Mouse (Mus musculus): ENCODE results near the gene Siva1.

The Siva1 gene

DNA sequence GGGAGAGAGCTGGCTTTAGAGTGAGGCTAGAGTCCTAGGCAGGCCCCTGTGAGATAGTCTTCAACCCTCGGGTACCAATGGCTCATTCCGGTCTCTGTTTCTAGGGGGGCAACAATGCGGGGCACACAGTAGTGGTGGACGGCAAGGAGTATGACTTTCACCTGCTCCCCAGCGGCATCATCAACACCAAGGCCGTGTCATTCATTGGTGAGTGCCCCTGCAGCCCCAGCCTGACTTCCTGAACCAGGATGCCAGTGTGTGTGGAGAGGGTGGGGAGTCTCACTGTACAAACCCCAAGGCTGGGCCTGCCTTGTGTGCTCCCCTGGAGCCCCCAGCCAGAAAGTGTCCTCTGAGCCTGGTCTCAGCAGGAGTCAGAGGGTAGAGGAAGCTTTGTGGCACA lies 16.3 kb upstream of the Siva1 start:
- peaks cover 38% of the 10 kb centered on the region for H3K27me3 ChIP-seq (ENCODE audit: insufficient read depth, low read length)
- TF ChIP-seq NANOG (IDR thresholded peaks at IDR 0.05; ENCODE audit: borderline replicate concordance, low read length): no peak
- no peak for TF ChIP-seq CTCF (conservative IDR thresholded peaks at IDR 0.05; ENCODE audit: low read length)
- TF ChIP-seq POU5F1 (IDR thresholded peaks at IDR 0.05; ENCODE audit: borderline replicate concordance, low read length): no peak
- no peaks in the 10 kb centered on the region for H3K36me3 ChIP-seq (ENCODE audit: insufficient read depth, low read length)
- H3K9me3 ChIP-seq (ENCODE audit: low read length): no peaks in the 10 kb centered on the region
- no peak overlapping the region for H3K4me3 ChIP-seq (replicated peaks; ENCODE audit: low read length)
- H3K4me1 ChIP-seq (replicated peaks; ENCODE audit: low read depth, low read length): peaks cover 37% of the 10 kb centered on the region

DNA sequence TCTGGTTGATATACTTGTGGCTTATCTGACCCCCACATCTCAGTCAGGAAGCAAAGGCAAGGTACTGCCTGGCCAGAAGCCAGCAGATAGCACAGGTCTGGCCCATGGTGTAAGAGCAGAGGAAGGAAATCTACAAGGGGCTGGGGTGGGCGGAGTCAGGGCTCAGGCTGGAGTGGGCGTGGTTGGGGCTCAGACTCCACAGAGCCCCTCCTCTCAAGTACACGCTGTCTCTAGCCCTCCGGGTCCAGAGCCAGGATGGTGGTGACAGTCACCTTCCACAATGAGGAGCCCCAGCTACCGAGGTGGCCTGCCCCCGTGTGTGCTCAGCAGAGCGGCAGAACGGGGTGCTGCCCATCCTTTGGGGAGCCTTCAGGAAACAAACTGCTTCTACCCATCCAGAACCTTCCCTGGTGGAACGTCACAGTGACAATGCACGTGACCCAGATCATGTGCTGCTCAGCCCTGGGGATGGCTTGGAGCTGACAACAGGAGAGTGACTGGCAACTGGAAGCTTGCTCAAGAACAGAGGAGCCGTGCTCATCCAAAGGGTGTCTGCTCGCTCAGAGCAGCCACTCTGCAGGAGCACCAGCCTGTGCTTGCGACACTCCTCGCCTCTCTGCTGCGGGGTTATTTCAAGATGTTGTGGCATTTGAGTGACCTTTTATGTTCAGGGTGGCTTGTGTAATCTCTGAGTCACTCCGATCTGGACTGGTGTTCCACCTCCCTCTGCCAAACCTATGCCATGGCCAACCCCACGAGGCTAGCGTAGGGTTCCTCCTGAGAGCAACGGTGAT lies 15.4 kb upstream of the Siva1 start:
- Histone ChIP-seq H3K9me3 (ENCODE audit: low read length) (no peaks in the 10 kb centered on the region), H3K4me1 (replicated peaks; ENCODE audit: low read depth, low read length) (peaks cover 39% of the 10 kb centered on the region), H3K27me3 (ENCODE audit: insufficient read depth, low read length) (peaks cover 34% of the 10 kb centered on the region), H3K4me3 (replicated peaks; ENCODE audit: low read length) (peak overlapping the region; percentile 51), H3K36me3 (ENCODE audit: insufficient read depth, low read length) (no peaks in the 10 kb centered on the region)
- TF ChIP-seq CTCF (conservative IDR thresholded peaks at IDR 0.05; ENCODE audit: low read length) (no peak), POU5F1 (IDR thresholded peaks at IDR 0.05; ENCODE audit: borderline replicate concordance, low read length) (no peak), NANOG (IDR thresholded peaks at IDR 0.05; ENCODE audit: borderline replicate concordance, low read length) (no peak)

DNA sequence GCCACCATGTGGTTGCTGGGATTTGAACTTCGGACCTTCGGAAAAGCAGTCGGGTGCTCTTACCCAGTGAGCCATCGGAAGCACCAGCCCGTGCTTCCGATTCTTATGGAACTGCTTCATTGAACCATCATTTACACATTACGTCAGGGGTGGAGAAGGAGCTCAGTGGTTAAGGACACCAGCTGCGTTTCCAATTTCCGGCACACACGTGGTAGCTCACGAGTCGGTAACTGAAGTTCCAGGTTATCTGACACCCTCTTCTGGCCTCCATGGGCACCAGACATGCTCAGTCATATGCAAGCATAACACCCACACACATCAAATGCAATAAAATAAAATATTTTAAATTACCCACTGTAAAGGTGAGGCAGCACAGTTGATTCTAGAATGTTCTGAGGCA lies 14.4 kb upstream of the Siva1 start:
- TF ChIP-seq NANOG (IDR thresholded peaks at IDR 0.05; ENCODE audit: borderline replicate concordance, low read length) (no peak), POU5F1 (IDR thresholded peaks at IDR 0.05; ENCODE audit: borderline replicate concordance, low read length) (no peak), CTCF (conservative IDR thresholded peaks at IDR 0.05; ENCODE audit: low read length) (no peak)
- no peaks in the 10 kb centered on the region for H3K36me3 ChIP-seq (ENCODE audit: insufficient read depth, low read length)
- peaks cover 34% of the 10 kb centered on the region for H3K27me3 ChIP-seq (ENCODE audit: insufficient read depth, low read length)
- no peak overlapping the region for H3K4me3 ChIP-seq (replicated peaks; ENCODE audit: low read length)
- peaks cover 46% of the 10 kb centered on the region for H3K4me1 ChIP-seq (replicated peaks; ENCODE audit: low read depth, low read length)
- H3K9me3 ChIP-seq (ENCODE audit: low read length): no peaks in the 10 kb centered on the region

DNA sequence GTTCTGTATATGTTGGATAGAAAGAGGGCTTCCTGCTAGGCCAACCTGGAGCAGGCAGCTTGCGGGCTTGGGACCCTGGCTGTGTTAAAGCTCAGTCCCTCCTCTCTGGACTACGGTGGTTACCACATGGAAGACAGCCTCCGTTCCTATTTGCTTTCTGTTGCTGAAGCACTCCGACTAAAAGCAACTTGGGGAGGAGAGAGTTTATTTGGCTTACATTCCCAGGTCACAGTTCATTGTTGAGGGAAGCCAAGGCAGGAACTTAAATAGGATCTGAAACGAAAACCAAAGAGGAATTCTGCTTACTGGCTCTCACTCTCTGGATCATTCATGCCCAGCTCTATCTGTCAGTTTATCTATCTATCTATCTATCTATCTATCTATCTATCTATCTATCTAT lies 13.7 kb upstream of the Siva1 start:
- peaks cover 37% of the 10 kb centered on the region for H3K27me3 ChIP-seq (ENCODE audit: insufficient read depth, low read length)
- TF ChIP-seq POU5F1 (IDR thresholded peaks at IDR 0.05; ENCODE audit: borderline replicate concordance, low read length) (no peak), NANOG (IDR thresholded peaks at IDR 0.05; ENCODE audit: borderline replicate concordance, low read length) (no peak), CTCF (conservative IDR thresholded peaks at IDR 0.05; ENCODE audit: low read length) (no peak)
- no peaks in the 10 kb centered on the region for H3K36me3 ChIP-seq (ENCODE audit: insufficient read depth, low read length)
- no peak overlapping the region for H3K4me3 ChIP-seq (replicated peaks; ENCODE audit: low read length)
- H3K4me1 ChIP-seq (replicated peaks; ENCODE audit: low read depth, low read length): peaks cover 46% of the 10 kb centered on the region
- no peaks in the 10 kb centered on the region for H3K9me3 ChIP-seq (ENCODE audit: low read length)

DNA sequence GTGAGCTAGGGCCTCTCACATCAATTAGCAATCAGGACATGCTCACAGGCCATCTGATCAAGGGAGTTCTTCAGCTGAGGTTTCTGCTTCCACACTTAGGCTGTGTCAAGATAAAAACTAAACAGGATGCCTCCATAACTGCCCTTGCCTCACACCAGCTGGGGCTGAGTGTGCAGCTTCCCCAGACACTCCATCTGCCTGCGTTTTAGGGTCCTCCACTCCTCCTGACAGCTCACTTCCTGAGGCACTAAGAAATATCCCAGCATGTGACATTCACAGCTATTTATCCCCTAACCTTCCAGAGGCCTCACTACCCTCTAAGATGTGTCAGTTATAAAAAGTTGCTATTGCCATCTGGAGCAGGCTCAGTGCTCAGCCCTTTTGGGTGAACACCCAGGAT lies 13.0 kb upstream of the Siva1 start:
- TF ChIP-seq CTCF (conservative IDR thresholded peaks at IDR 0.05; ENCODE audit: low read length) (no peak), POU5F1 (IDR thresholded peaks at IDR 0.05; ENCODE audit: borderline replicate concordance, low read length) (no peak), NANOG (IDR thresholded peaks at IDR 0.05; ENCODE audit: borderline replicate concordance, low read length) (no peak)
- no peak overlapping the region for H3K4me3 ChIP-seq (replicated peaks; ENCODE audit: low read length)
- H3K27me3 ChIP-seq (ENCODE audit: insufficient read depth, low read length): peaks cover 38% of the 10 kb centered on the region

DNA sequence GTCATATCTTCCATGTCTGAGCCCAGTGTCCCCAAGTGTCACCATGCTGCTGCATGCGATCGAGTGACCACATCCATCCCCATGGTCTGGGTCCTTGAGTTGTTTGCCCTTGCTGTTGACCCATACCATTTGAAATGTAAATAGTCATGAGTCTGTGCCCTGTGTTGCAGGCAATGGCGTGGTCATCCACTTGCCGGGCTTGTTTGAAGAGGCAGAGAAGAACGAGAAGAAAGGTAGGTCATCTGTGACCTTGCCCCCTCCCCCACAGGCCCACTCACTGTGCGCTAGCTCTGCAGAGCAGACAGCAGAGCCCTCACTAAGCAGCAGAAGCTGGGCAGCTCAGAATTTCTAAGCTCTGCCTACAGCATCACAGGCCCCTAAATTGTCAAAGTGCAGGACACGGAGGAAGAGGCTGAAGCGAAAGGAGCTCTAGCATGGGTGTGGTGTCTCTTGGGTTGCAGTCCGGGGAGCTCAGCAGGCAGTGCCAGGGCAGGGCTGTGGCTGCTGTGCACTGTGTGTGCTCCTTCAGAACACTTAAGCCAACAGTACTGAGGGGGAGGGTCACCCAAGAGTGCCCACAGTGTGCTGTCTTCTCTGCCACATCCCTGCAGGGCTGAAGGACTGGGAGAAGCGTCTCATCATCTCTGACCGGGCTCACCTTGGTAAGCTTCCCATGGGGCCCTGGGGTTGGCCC lies 12.2 kb upstream of the Siva1 start:
- peaks cover 43% of the 10 kb centered on the region for H3K27me3 ChIP-seq (ENCODE audit: insufficient read depth, low read length)
- no peak overlapping the region for H3K4me3 ChIP-seq (replicated peaks; ENCODE audit: low read length)
- H3K4me1 ChIP-seq (replicated peaks; ENCODE audit: low read depth, low read length): peaks cover 34% of the 10 kb centered on the region
- H3K36me3 ChIP-seq (ENCODE audit: insufficient read depth, low read length): no peaks in the 10 kb centered on the region
- 0 out of 2 replicates have a peak, but pooled peaks cover 4% of the 10 kb centered on the region for H3K9me3 ChIP-seq (ENCODE audit: low read length)
- no peak for TF ChIP-seq NANOG (IDR thresholded peaks at IDR 0.05; ENCODE audit: borderline replicate concordance, low read length)
- no peak for TF ChIP-seq POU5F1 (IDR thresholded peaks at IDR 0.05; ENCODE audit: borderline replicate concordance, low read length)
- TF ChIP-seq CTCF (conservative IDR thresholded peaks at IDR 0.05; ENCODE audit: low read length): no peak

More for the DNA sequence above, 13.0 kb upstream of the Siva1 start:
- peaks cover 39% of the 10 kb centered on the region for H3K4me1 ChIP-seq (replicated peaks; ENCODE audit: low read depth, low read length)
- 0 out of 2 replicates have a peak, but pooled peaks cover 2% of the 10 kb centered on the region for H3K9me3 ChIP-seq (ENCODE audit: low read length)
- H3K36me3 ChIP-seq (ENCODE audit: insufficient read depth, low read length): no peaks in the 10 kb centered on the region

DNA sequence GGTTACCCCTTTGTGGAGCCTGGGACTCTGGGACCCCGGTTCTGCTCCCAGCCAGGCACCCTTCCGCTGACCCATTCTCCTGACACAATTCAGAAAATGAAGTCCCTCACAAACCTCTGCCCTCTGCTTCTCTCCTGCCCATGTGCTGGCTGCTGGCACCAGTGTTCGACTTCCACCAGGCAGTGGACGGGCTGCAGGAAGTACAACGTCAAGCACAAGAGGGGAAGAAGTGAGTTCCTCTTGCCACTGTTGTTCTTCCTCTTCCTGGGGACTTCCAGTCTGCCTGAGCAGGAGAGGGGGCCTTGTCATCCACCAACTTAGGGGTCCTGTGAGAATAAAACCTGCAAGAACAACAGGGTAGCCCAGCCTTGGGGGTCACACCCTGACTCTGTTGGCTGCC lies 11.6 kb upstream of the Siva1 start:
- Histone ChIP-seq H3K4me3 (replicated peaks; ENCODE audit: low read length) (no peak overlapping the region), H3K4me1 (replicated peaks; ENCODE audit: low read depth, low read length) (peaks cover 34% of the 10 kb centered on the region), H3K27me3 (ENCODE audit: insufficient read depth, low read length) (peaks cover 43% of the 10 kb centered on the region), H3K36me3 (ENCODE audit: insufficient read depth, low read length) (no peaks in the 10 kb centered on the region), H3K9me3 (ENCODE audit: low read length) (0 out of 2 replicates have a peak, but pooled peaks cover 4% of the 10 kb centered on the region)
- no peak for TF ChIP-seq NANOG (IDR thresholded peaks at IDR 0.05; ENCODE audit: borderline replicate concordance, low read length)
- no peak for TF ChIP-seq POU5F1 (IDR thresholded peaks at IDR 0.05; ENCODE audit: borderline replicate concordance, low read length)
- TF ChIP-seq CTCF (conservative IDR thresholded peaks at IDR 0.05; ENCODE audit: low read length): no peak

DNA sequence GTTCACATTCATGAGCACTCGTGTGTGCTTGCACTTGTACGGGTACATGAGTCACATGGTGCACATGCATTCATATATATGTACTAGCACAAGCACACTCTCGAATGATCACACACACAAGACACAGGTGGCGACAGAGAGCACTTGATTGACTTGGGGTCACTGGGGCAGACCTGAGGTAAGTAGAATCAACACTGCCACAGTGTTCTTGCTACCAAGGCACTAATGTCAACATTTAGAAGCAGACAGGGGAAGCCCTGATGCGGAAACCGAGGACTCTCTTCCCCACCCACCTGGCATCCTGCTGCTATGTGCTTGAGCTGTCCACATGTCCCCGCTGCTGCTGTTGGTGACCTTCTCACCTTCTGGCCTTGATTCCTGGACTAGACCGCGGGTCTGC lies 10.8 kb upstream of the Siva1 start:
- Histone ChIP-seq H3K4me3 (replicated peaks; ENCODE audit: low read length) (0 out of 2 replicates have a peak overlapping the region, but pooled peaks have one; percentile 23), H3K27me3 (ENCODE audit: insufficient read depth, low read length) (peaks cover 48% of the 10 kb centered on the region), H3K4me1 (replicated peaks; ENCODE audit: low read depth, low read length) (peaks cover 33% of the 10 kb centered on the region), H3K9me3 (ENCODE audit: low read length) (0 out of 2 replicates have a peak, but pooled peaks cover 4% of the 10 kb centered on the region), H3K36me3 (ENCODE audit: insufficient read depth, low read length) (no peaks in the 10 kb centered on the region)
- TF ChIP-seq NANOG (IDR thresholded peaks at IDR 0.05; ENCODE audit: borderline replicate concordance, low read length): no peak
- no peak for TF ChIP-seq POU5F1 (IDR thresholded peaks at IDR 0.05; ENCODE audit: borderline replicate concordance, low read length)
- no peak; the same call in 1 of the 2 replicates for TF ChIP-seq CTCF (conservative IDR thresholded peaks at IDR 0.05; ENCODE audit: low read length)

All from E14TG2a.4 (cell line).